13 mouse cellular contexts compared by ENCODE assay signal in the genomic region with DNA sequence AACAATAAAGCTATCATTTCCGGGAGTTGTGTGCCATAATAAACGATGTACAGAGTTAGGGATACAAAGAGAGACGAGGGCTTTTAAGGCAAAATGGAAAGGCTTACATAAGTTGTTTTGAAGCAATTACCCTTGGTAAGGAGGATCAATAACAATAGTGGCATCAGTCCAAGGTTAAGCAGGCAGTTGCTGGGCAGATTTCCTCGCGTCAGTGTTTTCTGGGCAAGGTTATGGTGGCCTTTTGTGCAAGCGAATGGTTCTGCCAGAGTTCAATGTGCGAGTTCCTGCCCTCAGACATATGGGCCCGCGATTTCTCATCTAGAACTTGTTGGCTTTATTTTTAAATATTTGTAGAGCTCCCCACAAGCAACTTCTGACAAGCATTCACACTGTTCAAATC.
DNase-seq lines count a peak whose midpoint lies in the region; TF ChIP-seq lines count a peak whose summit lies in the region.
"Had no signal": no experiment of that assay in that cellular context is flagged by ENCODE, and none has a peak within 500 bp of the region (broad histone marks: within the 10 kb centered on the region; RNA-seq: fewer than 3 reads in every experiment).

No protein-coding gene starts in this region.

- intact Hi-C loops in heart, postnatal 25 days (cut with DNase I): loop anchor here (5.0 kb wide), 2 partner anchors 469 to 699 kb away; no protein-coding TSS in a partner anchor

- TF ChIP-seq POLR2A in brain, embryonic 14.5 days (IDR thresholded peaks at IDR 0.05; ENCODE audit: borderline replicate concordance, extremely low read depth, insufficient read depth, insufficient read length, poor library complexity, severe bottlenecking): no peak

- no peak for TF ChIP-seq CTCF in brain, embryonic 14.5 days (IDR thresholded peaks at IDR 0.05; ENCODE audit: borderline replicate concordance, extremely low read depth, insufficient read depth, insufficient read length)

- peak; percentile 9 to 89 for DNase-seq in adrenal gland, adult (ENCODE audit: inconsistent age in 2 of 2, low spot score in 1 of 2)
- no peak for DNase-seq in adrenal gland, postnatal 4 days (ENCODE audit: low spot score in 2 of 2)
- DNase-seq in heart, adult 9 months (ENCODE audit: low spot score in 2 of 2): peak; percentile 10 to 13
- no peak for DNase-seq in heart, postnatal 25 days (ENCODE audit: low spot score)
- DNase-seq in lung, postnatal 10 days: peak; percentile 15
- DNase-seq in lung, postnatal 4 days: no peak
- peak; percentile 46 for DNase-seq in brain, embryonic 14.5 days (ENCODE audit: low read depth)
- DNase-seq in MN1 (ENCODE audit: low spot score): no peak
- DNase-seq: cerebellum, adult 9-11 months; embryo, embryonic 11 days; gastrocnemius, postnatal 36 days; kidney, adult 18-20 months; thymus, postnatal 14 days had no signal

Comparison
In these comparisons a context has a peak if more than half of its experiments do, and no peak if none do; other contexts are left out.
1. DNase-seq: peak in adrenal gland, adult (2 of 2), heart, adult 9 months (2 of 2), lung, postnatal 10 days (single experiment) and brain, embryonic 14.5 days (single experiment); none in adrenal gland, postnatal 4 days (0 of 2), heart, postnatal 25 days (single experiment), lung, postnatal 4 days (0 of 2) and MN1 (single experiment).